Mouse (Mus musculus): Measurements from ENCODE around the gene Car10. TPM values are rescaled to one million over a fixed set of nuclear protein-coding genes. Genes with fewer than 3 reads are reported as not detected.

Gene Car10
- polyA plus RNA-seq, 1 experiment from 2014 or later = not detected

- ATAC-seq (replicated peaks; ENCODE audit: low FRiP score, low read depth) (no peak), DNase-seq (ENCODE audit: low spot score) (peak; percentile 1)
- H3K9me3 ChIP-seq (replicated peaks; ENCODE audit: low read length) = no peaks in the 10 kb centered on the region
- no peak for TF ChIP-seq CTCF (IDR thresholded peaks at IDR 0.05; ENCODE audit: low read depth)
- H3K4me2 ChIP-seq (ENCODE audit: low read length) = no peak overlapping the region
- H3K4me3 ChIP-seq (replicated peaks; ENCODE audit: low read depth, low read length) = no peak overlapping the region
- H3K27ac ChIP-seq = no peak overlapping the region
- H3K27me3 ChIP-seq (ENCODE audit: insufficient read depth, low read length) = no peaks in the 10 kb centered on the region
- no peaks in the 10 kb centered on the region for H3K4me1 ChIP-seq (replicated peaks; ENCODE audit: insufficient read depth, low read length)
- WGBS = 60% methylated on average over 4 of the region's 4 CpGs
- H3K36me3 ChIP-seq (ENCODE audit: insufficient read depth, low read length) = no peaks in the 10 kb centered on the region
- H3K9ac ChIP-seq (ENCODE audit: low read depth, low read length) = no peak overlapping the region
Measured at GRCm38 (mm10) chr11:93598175-93598574, 500.3 kb downstream of the Car10 start.

GRCm38 (mm10) chr11:93599755-93600154 lies 501.9 kb downstream of the Car10 start:
- no peak for ATAC-seq (replicated peaks; ENCODE audit: low FRiP score, low read depth)
- Histone ChIP-seq H3K4me2 (ENCODE audit: low read length) (no peak overlapping the region), H3K36me3 (ENCODE audit: insufficient read depth, low read length) (no peaks in the 10 kb centered on the region), H3K27me3 (ENCODE audit: insufficient read depth, low read length) (no peaks in the 10 kb centered on the region), H3K27ac (no peak overlapping the region), H3K4me1 (replicated peaks; ENCODE audit: insufficient read depth, low read length) (no peaks in the 10 kb centered on the region), H3K9me3 (replicated peaks; ENCODE audit: low read length) (no peaks in the 10 kb centered on the region), H3K4me3 (replicated peaks; ENCODE audit: low read depth, low read length) (no peak overlapping the region), H3K9ac (ENCODE audit: low read depth, low read length) (no peak overlapping the region)
- DNase-seq (ENCODE audit: low spot score) = no peak
- WGBS = 77% methylated on average over 3 of the region's 3 CpGs
- no peak for TF ChIP-seq CTCF (IDR thresholded peaks at IDR 0.05; ENCODE audit: low read depth)

GRCm38 (mm10) chr11:93603575-93603974 lies 505.7 kb downstream of the Car10 start:
- H3K27me3 ChIP-seq (ENCODE audit: insufficient read depth, low read length) = no peaks in the 10 kb centered on the region
- H3K4me2 ChIP-seq (ENCODE audit: low read length) = no peak overlapping the region
- H3K9me3 ChIP-seq (replicated peaks; ENCODE audit: low read length) = no peaks in the 10 kb centered on the region
- no peak for DNase-seq (ENCODE audit: low spot score)
- no peak for ATAC-seq (replicated peaks; ENCODE audit: low FRiP score, low read depth)
- no peaks in the 10 kb centered on the region for H3K4me1 ChIP-seq (replicated peaks; ENCODE audit: insufficient read depth, low read length)
- no peak overlapping the region for H3K4me3 ChIP-seq (replicated peaks; ENCODE audit: low read depth, low read length)
- H3K9ac ChIP-seq (ENCODE audit: low read depth, low read length) = no peak overlapping the region
- no peaks in the 10 kb centered on the region for H3K36me3 ChIP-seq (ENCODE audit: insufficient read depth, low read length)
- no peak for TF ChIP-seq CTCF (IDR thresholded peaks at IDR 0.05; ENCODE audit: low read depth)
- H3K27ac ChIP-seq = no peak overlapping the region
- WGBS = 83% methylated on average over 1 of the region's 1 CpGs

GRCm38 (mm10) chr11:93607111-93607510 lies 509.3 kb downstream of the Car10 start:
- H3K4me1 ChIP-seq (replicated peaks; ENCODE audit: insufficient read depth, low read length) = no peaks in the 10 kb centered on the region
- no peak overlapping the region for H3K4me3 ChIP-seq (replicated peaks; ENCODE audit: low read depth, low read length)
- ATAC-seq (replicated peaks; ENCODE audit: low FRiP score, low read depth) (no peak), DNase-seq (ENCODE audit: low spot score) (no peak)
- H3K9me3 ChIP-seq (replicated peaks; ENCODE audit: low read length) = no peaks in the 10 kb centered on the region
- no peak overlapping the region for H3K27ac ChIP-seq
- no peak for TF ChIP-seq CTCF (IDR thresholded peaks at IDR 0.05; ENCODE audit: low read depth)
- WGBS = 91% methylated on average over 1 of the region's 1 CpGs
- H3K36me3 ChIP-seq (ENCODE audit: insufficient read depth, low read length) = no peaks in the 10 kb centered on the region
- H3K4me2 ChIP-seq (ENCODE audit: low read length) = no peak overlapping the region
- H3K27me3 ChIP-seq (ENCODE audit: insufficient read depth, low read length) = no peaks in the 10 kb centered on the region
- H3K9ac ChIP-seq (ENCODE audit: low read depth, low read length) = no peak overlapping the region

- no peak overlapping the region for H3K9ac ChIP-seq (ENCODE audit: low read depth, low read length)
- no peaks in the 10 kb centered on the region for H3K27me3 ChIP-seq (ENCODE audit: insufficient read depth, low read length)
- H3K4me1 ChIP-seq (replicated peaks; ENCODE audit: insufficient read depth, low read length) = no peaks in the 10 kb centered on the region
- WGBS = 63% methylated on average over 7 of the region's 7 CpGs
- H3K36me3 ChIP-seq (ENCODE audit: insufficient read depth, low read length) = no peaks in the 10 kb centered on the region
- H3K9me3 ChIP-seq (replicated peaks; ENCODE audit: low read length) = no peaks in the 10 kb centered on the region
- DNase-seq (ENCODE audit: low spot score) (no peak), ATAC-seq (replicated peaks; ENCODE audit: low FRiP score, low read depth) (no peak)
- H3K27ac ChIP-seq = no peak overlapping the region
- H3K4me3 ChIP-seq (replicated peaks; ENCODE audit: low read depth, low read length) = no peak overlapping the region
- no peak overlapping the region for H3K4me2 ChIP-seq (ENCODE audit: low read length)
- TF ChIP-seq CTCF (IDR thresholded peaks at IDR 0.05; ENCODE audit: low read depth) = no peak
Measured at GRCm38 (mm10) chr11:93608716-93609115, 510.9 kb downstream of the Car10 start.

GRCm38 (mm10) chr11:93612071-93612470 lies 514.2 kb downstream of the Car10 start:
- Histone ChIP-seq H3K27me3 (ENCODE audit: insufficient read depth, low read length) (no peaks in the 10 kb centered on the region), H3K9me3 (replicated peaks; ENCODE audit: low read length) (no peaks in the 10 kb centered on the region), H3K4me2 (ENCODE audit: low read length) (no peak overlapping the region), H3K4me3 (replicated peaks; ENCODE audit: low read depth, low read length) (no peak overlapping the region), H3K36me3 (ENCODE audit: insufficient read depth, low read length) (no peaks in the 10 kb centered on the region), H3K9ac (ENCODE audit: low read depth, low read length) (no peak overlapping the region), H3K27ac (no peak overlapping the region), H3K4me1 (replicated peaks; ENCODE audit: insufficient read depth, low read length) (no peaks in the 10 kb centered on the region)
- ATAC-seq (replicated peaks; ENCODE audit: low FRiP score, low read depth) (no peak), DNase-seq (ENCODE audit: low spot score) (no peak)
- WGBS = 74% methylated on average over 4 of the region's 4 CpGs
- no peak for TF ChIP-seq CTCF (IDR thresholded peaks at IDR 0.05; ENCODE audit: low read depth)

GRCm38 (mm10) chr11:93614851-93615250 lies 517.0 kb downstream of the Car10 start:
- Histone ChIP-seq H3K4me3 (replicated peaks; ENCODE audit: low read depth, low read length) (no peak overlapping the region), H3K9me3 (replicated peaks; ENCODE audit: low read length) (no peaks in the 10 kb centered on the region), H3K4me1 (replicated peaks; ENCODE audit: insufficient read depth, low read length) (no peaks in the 10 kb centered on the region), H3K4me2 (ENCODE audit: low read length) (no peak overlapping the region), H3K27me3 (ENCODE audit: insufficient read depth, low read length) (no peaks in the 10 kb centered on the region), H3K9ac (ENCODE audit: low read depth, low read length) (no peak overlapping the region), H3K36me3 (ENCODE audit: insufficient read depth, low read length) (no peaks in the 10 kb centered on the region), H3K27ac (no peak overlapping the region)
- DNase-seq (ENCODE audit: low spot score) (no peak), ATAC-seq (replicated peaks; ENCODE audit: low FRiP score, low read depth) (no peak)
- TF ChIP-seq CTCF (IDR thresholded peaks at IDR 0.05; ENCODE audit: low read depth) = no peak

All from kidney, postnatal 0 days (tissue).